Mouse (Mus musculus) E14TG2a.4 (cell line): ENCODE results near the gene Wtip.
"Not testable (repeated sequence)": the region's sequence is repeated elsewhere in the genome, so short reads cannot be mapped to it uniquely, and the experiment has no call there.

Experiments used
- H3K27me3 ChIP-seq: 2 replicates; pipeline ENCODE4 v1.6.1; 2014; ENCODE audit warnings: low read length, control low read depth; ENCODE audit not compliant: insufficient read depth
- H3K36me3 ChIP-seq: 2 replicates; pipeline ENCODE4 v1.6.1; 2014; ENCODE audit warnings: low read length, control low read depth; ENCODE audit not compliant: insufficient read depth
- H3K4me1 ChIP-seq: replicated peaks from 2 replicates; pipeline ENCODE4 v1.6.1; 2014; ENCODE audit warnings: low read depth, low read length, control low read depth
- H3K4me3 ChIP-seq: replicated peaks from 2 replicates; pipeline ENCODE4 v1.5.1; 2014; ENCODE audit warnings: mild to moderate bottlenecking, low read length
- H3K9me3 ChIP-seq: 2 replicates; pipeline ENCODE4 v1.6.1; 2014; ENCODE audit warnings: low read length, control low read depth
- CTCF ChIP-seq: conservative IDR thresholded peaks from 2 replicates; pipeline ENCODE4 v1.5.1; 2014; ENCODE audit warnings: low read length
- NANOG ChIP-seq: IDR thresholded peaks from 2 replicates; pipeline ENCODE4 v1.6.1; 2014; ENCODE audit warnings: borderline replicate concordance, low read length, mixed read lengths
- POU5F1 ChIP-seq: IDR thresholded peaks from 2 replicates; pipeline ENCODE4 v1.6.1; 2014; ENCODE audit warnings: low read length, borderline replicate concordance

The Wtip gene

GRCm38 (mm10) chr7:34133117-34133762 lies at the start of gene Wtip:
Gene Wtip, minus strand, starts transcription at chr7:34133268.
- Histone ChIP-seq H3K27me3 (no peaks in the 10 kb centered on the region), H3K4me1 (peaks cover 42% of the 10 kb centered on the region), H3K36me3 (peaks cover 19% of the 10 kb centered on the region), H3K4me3 (peak within 1 kb of the TSS; percentile 85), H3K9me3 (peaks cover 4% of the 10 kb centered on the region; the same call in 1 of the 2 replicates)
- TF ChIP-seq POU5F1 = no peak
- TF ChIP-seq NANOG = no peak
- no peak for TF ChIP-seq CTCF

DNA sequence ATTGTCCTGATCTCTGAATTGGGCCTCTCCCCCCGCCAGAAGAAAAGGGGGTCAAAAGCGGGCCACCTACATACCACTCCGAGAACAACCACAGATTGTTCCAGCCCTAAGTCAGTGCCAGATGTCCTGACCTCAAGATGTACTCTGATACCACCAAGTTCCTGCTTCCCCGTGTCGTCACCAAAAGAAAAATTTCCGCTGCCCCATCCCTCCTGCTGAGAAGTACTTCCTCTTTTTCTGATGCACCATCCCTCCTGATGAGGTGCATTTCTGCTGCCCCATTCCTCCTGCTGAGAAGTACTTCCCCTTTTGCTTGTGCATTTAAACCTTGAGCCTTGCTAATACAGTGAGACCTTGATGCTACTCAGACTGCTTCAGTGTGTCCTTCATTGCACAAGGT lies 43.2 kb upstream of the Wtip start:
- H3K4me1 ChIP-seq, H3K36me3 ChIP-seq, H3K27me3 ChIP-seq, H3K4me3 ChIP-seq: not testable (repeated sequence)
- H3K9me3 ChIP-seq = peaks cover 63% of the 10 kb centered on the region

- no peaks in the 10 kb centered on the region for H3K27me3 ChIP-seq
- H3K4me3 ChIP-seq = no peak overlapping the region
- TF ChIP-seq CTCF (peak; percentile 20; the same call in 1 of the 2 replicates), POU5F1 (no peak)
Observed at GRCm38 (mm10) chr7:34172251-34172650, 39.2 kb upstream of the Wtip start.

GRCm38 (mm10) chr7:34169454-34169853 lies 36.4 kb upstream of the Wtip start, which contains the start of gene Uba2:
Gene Uba2, minus strand, starts transcription at chr7:34169599.
- Histone ChIP-seq H3K9me3 (no peaks in the 10 kb centered on the region), H3K27me3 (no peaks in the 10 kb centered on the region), H3K36me3 (peaks cover 19% of the 10 kb centered on the region), H3K4me1 (peaks cover 47% of the 10 kb centered on the region), H3K4me3 (peak within 1 kb of the TSS; percentile 98)
- no peak for TF ChIP-seq CTCF
- peak; percentile 33; the same call in 1 of the 2 replicates for TF ChIP-seq NANOG
- no peak for TF ChIP-seq POU5F1

More at GRCm38 (mm10) chr7:34172251-34172650, 39.2 kb upstream of the Wtip start:
- Histone ChIP-seq H3K4me1 (peaks cover 26% of the 10 kb centered on the region), H3K36me3 (no peaks in the 10 kb centered on the region), H3K9me3 (peaks cover 25% of the 10 kb centered on the region)

GRCm38 (mm10) chr7:34168470-34169251 lies 35.6 kb upstream of the Wtip start:
- Histone ChIP-seq H3K4me1 (peaks cover 53% of the 10 kb centered on the region), H3K9me3 (no peaks in the 10 kb centered on the region), H3K36me3 (peaks cover 25% of the 10 kb centered on the region), H3K27me3 (no peaks in the 10 kb centered on the region), H3K4me3 (peak overlapping the region; percentile 98)
- TF ChIP-seq POU5F1 (no peak), CTCF (no peak), NANOG (no peak)

GRCm38 (mm10) chr7:34167766-34168469 lies 34.9 kb upstream of the Wtip start:
- TF ChIP-seq CTCF = no peak
- TF ChIP-seq POU5F1 = no peak
- TF ChIP-seq NANOG = no peak
- Histone ChIP-seq H3K4me3 (peak overlapping the region; percentile 98), H3K9me3 (no peaks in the 10 kb centered on the region), H3K27me3 (no peaks in the 10 kb centered on the region), H3K36me3 (peaks cover 33% of the 10 kb centered on the region), H3K4me1 (peaks cover 60% of the 10 kb centered on the region)

GRCm38 (mm10) chr7:34166850-34167249 lies 33.8 kb upstream of the Wtip start:
- Histone ChIP-seq H3K4me3 (peak overlapping the region; percentile 98), H3K9me3 (no peaks in the 10 kb centered on the region), H3K36me3 (peaks cover 44% of the 10 kb centered on the region), H3K4me1 (peaks cover 66% of the 10 kb centered on the region), H3K27me3 (no peaks in the 10 kb centered on the region)
- TF ChIP-seq NANOG (no peak), CTCF (peak; percentile 90), POU5F1 (no peak)

GRCm38 (mm10) chr7:34165999-34166398 lies 32.9 kb upstream of the Wtip start:
- H3K4me3 ChIP-seq = peak overlapping the region; percentile 98
- H3K9me3 ChIP-seq = no peaks in the 10 kb centered on the region
- peaks cover 69% of the 10 kb centered on the region for H3K4me1 ChIP-seq
- TF ChIP-seq POU5F1 (no peak), CTCF (peak; percentile 17)
- H3K36me3 ChIP-seq = peaks cover 52% of the 10 kb centered on the region
- H3K27me3 ChIP-seq = no peaks in the 10 kb centered on the region
